Mouse (Mus musculus) cortical plate, adult 2 months (tissue): ENCODE measurements around the gene Epb41l3.

Experiments used
- CTCF ChIP-seq: fragments of 200-500 bp; IDR thresholded peaks from 2 replicates; pipeline ENCODE4 v1.5.1; 2011; ENCODE audit warnings: mild to moderate bottlenecking, control low read depth, low read length; ENCODE audit not compliant: insufficient read depth; ENCODE audit errors: extremely low read depth
- POLR2A ChIP-seq: fragments of 200-500 bp; IDR thresholded peaks from 2 replicates; pipeline ENCODE4 v1.6.1; 2011; ENCODE audit warnings: mild to moderate bottlenecking, low read length, control low read depth; ENCODE audit not compliant: insufficient read depth; ENCODE audit errors: extremely low read depth

DNA sequence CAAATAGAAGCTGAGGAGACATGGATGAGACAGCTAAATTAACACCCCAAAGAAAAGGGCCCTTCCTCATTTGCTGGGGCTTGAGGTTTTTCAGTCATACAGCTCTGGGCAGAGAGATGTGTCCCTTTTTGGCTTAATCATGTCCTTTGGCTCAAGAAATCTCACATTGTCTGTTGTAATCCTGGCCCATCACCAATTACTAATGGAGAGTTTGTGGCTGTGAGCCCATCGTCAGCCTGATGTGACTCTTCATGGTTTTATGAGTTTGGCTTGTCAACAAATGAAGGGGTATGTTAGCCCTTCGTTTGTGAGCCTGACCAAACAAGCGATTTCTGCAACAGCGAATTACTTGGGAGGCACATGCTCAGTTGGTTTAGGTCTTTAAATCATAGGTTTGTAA, 34.0 kb upstream of the Epb41l3 start:
- TF ChIP-seq POLR2A (no peak), CTCF (no peak)
